Mouse (Mus musculus) ES-Bruce4 (cell line): Measurements from ENCODE around the gene E130218I03Rik. TPM values are rescaled to one million over a fixed set of nuclear protein-coding genes. Genes with fewer than 3 reads are reported as not detected.

Source experiments
- H3K27ac ChIP-seq: 2 replicates; pipeline ENCODE4 v1.5.1; 2012; ENCODE audit warnings: low read length, inconsistent platforms; ENCODE audit not compliant: insufficient read depth
- H3K27me3 ChIP-seq: 2 replicates; pipeline ENCODE4 v1.6.1; 2012; ENCODE audit warnings: mild to moderate bottlenecking, low read length, inconsistent platforms; ENCODE audit not compliant: control insufficient read depth, poor library complexity, insufficient read depth, severe bottlenecking
- H3K36me3 ChIP-seq: 2 replicates; pipeline ENCODE4 v1.6.1; 2012; ENCODE audit warnings: inconsistent platforms, mild to moderate bottlenecking, low read length, moderate library complexity; ENCODE audit not compliant: control insufficient read depth, poor library complexity, insufficient read depth, severe bottlenecking
- H3K4me1 ChIP-seq: one replicate; pipeline ENCODE4 v1.8.1; 2011; ENCODE audit warnings: low read length; ENCODE audit not compliant: control insufficient read depth, insufficient read depth
- H3K4me3 ChIP-seq: 2 replicates; pipeline ENCODE4 v1.5.1; 2011; ENCODE audit warnings: low read depth, mild to moderate bottlenecking, low read length
- H3K9ac ChIP-seq: 2 replicates; pipeline ENCODE4 v1.6.1; 2012; ENCODE audit warnings: low read depth, mild to moderate bottlenecking, inconsistent platforms; ENCODE audit not compliant: poor library complexity, severe bottlenecking
- H3K9me3 ChIP-seq: replicated peaks from 2 replicates; pipeline ENCODE4 v1.6.1; 2012; ENCODE audit warnings: mild to moderate bottlenecking, low read length, inconsistent platforms; ENCODE audit not compliant: control insufficient read depth, poor library complexity, insufficient read depth, severe bottlenecking
- CTCF ChIP-seq: IDR thresholded peaks from one replicate; pipeline ENCODE4 v1.8.1; 2011; ENCODE audit warnings: low read depth, low read length
- EP300 ChIP-seq: IDR thresholded peaks from 2 replicates; pipeline ENCODE4 v1.6.1; 2011; ENCODE audit warnings: low read depth, low read length; ENCODE audit not compliant: insufficient read depth
- POLR2A ChIP-seq: IDR thresholded peaks from one replicate; pipeline ENCODE4 v1.8.1; 2011; ENCODE audit warnings: low read length; ENCODE audit not compliant: insufficient read depth
- polyA plus RNA-seq: library from polyadenylated mRNA; stranded (reverse); fragments of >200 nt; gene quantifications from 2 replicates; pipeline ENCODE4 v1.2.4, GENCODE M21; 2011; ENCODE audit warnings: low read depth; ENCODE audit not compliant: missing spikeins, insufficient read depth, insufficient read length

Gene E130218I03Rik
- polyA plus RNA-seq, 1 experiment = not detected

- Histone ChIP-seq H3K4me3 (no peak within 1 kb of the TSS), H3K9ac (no peak within 1 kb of the TSS), H3K27me3 (no peaks in the 10 kb centered on the region), H3K4me1 (no peaks in the 10 kb centered on the region), H3K36me3 (no peaks in the 10 kb centered on the region), H3K9me3 (no peaks in the 10 kb centered on the region), H3K27ac (no peak within 1 kb of the TSS)
- TF ChIP-seq CTCF (no peak), POLR2A (no peak), EP300 (no peak)
Observed at GRCm38 (mm10) chr4:134227194-134227593, 16.3 kb upstream of the E130218I03Rik start, which contains the start of gene Catsper4. Catsper4 (minus strand) TSS chr4:134227383.

- no peaks in the 10 kb centered on the region for H3K36me3 ChIP-seq
- H3K27me3 ChIP-seq = no peaks in the 10 kb centered on the region
- no peak overlapping the region for H3K27ac ChIP-seq
- no peaks in the 10 kb centered on the region for H3K9me3 ChIP-seq
- H3K4me3 ChIP-seq = no peak overlapping the region
- no peak for TF ChIP-seq POLR2A
- no peak for TF ChIP-seq CTCF
- no peak for TF ChIP-seq EP300
- no peak overlapping the region for H3K9ac ChIP-seq
- H3K4me1 ChIP-seq = no peaks in the 10 kb centered on the region
Observed at GRCm38 (mm10) chr4:134230431-134230830, 13.0 kb upstream of the E130218I03Rik start.

DNA sequence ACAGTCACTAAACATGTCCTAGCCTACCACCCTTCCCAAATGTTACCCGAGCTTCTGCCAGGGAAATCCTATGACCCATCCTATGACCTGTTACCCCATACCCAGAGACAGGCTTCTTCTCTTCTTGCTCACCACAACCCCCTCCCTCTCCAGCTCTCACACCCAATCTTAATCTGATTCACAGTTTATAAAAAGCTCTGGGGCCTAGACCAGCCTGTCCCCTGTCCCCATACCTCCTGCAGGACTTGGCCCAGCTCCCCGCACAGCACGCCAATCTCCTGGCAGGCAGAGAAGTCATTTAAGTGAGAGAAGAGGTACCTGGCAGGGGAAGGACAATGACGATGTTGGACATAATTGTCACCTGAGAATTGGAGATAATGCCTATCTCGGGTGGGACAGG lies 8.6 kb upstream of the E130218I03Rik start:
- TF ChIP-seq POLR2A (no peak), EP300 (no peak), CTCF (no peak)
- Histone ChIP-seq H3K27ac (no peak overlapping the region), H3K9me3 (no peaks in the 10 kb centered on the region), H3K36me3 (no peaks in the 10 kb centered on the region), H3K27me3 (no peaks in the 10 kb centered on the region), H3K9ac (no peak overlapping the region), H3K4me1 (peaks cover 5% of the 10 kb centered on the region), H3K4me3 (no peak overlapping the region)

DNA sequence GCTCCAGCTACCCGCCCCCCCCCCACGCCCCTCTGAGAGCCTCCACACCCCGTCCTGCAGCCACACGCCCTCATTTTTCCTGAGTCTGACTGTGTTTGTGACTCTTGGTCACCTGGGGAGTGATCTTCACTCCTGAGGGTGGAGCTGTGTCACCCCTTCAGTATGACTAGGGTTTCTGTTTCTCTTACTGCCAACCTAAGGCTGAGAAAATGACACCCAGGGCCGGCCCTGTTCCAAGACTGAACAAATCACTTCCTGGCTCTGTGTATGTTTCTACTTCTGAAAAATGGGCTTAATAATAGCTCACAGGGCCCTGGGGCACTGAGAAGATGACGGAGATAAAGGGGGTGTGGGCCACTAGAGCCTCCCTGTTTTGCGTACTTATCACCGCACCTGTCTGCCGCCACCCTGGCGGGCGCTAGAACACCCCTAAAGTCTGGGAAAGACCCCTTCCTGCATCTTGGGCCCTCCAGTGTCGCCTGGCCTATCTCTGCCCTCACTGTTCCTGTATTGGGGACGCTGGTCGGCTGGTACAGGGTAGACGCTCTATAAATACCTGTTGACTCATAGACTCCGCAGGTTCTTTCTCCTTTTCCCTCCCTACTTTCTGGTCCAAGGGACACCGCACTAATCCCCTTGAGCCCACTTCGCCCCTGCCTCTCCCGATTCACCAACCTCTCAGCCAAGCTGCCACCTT lies 5.7 kb upstream of the E130218I03Rik start:
- no peaks in the 10 kb centered on the region for H3K36me3 ChIP-seq
- H3K4me1 ChIP-seq = peaks cover 5% of the 10 kb centered on the region
- TF ChIP-seq EP300 = no peak
- no peak for TF ChIP-seq CTCF
- TF ChIP-seq POLR2A = no peak
- no peak overlapping the region for H3K27ac ChIP-seq
- no peaks in the 10 kb centered on the region for H3K9me3 ChIP-seq
- no peaks in the 10 kb centered on the region for H3K27me3 ChIP-seq
- H3K4me3 ChIP-seq = peak overlapping the region; percentile 72
- peak overlapping the region; percentile 39 for H3K9ac ChIP-seq

DNA sequence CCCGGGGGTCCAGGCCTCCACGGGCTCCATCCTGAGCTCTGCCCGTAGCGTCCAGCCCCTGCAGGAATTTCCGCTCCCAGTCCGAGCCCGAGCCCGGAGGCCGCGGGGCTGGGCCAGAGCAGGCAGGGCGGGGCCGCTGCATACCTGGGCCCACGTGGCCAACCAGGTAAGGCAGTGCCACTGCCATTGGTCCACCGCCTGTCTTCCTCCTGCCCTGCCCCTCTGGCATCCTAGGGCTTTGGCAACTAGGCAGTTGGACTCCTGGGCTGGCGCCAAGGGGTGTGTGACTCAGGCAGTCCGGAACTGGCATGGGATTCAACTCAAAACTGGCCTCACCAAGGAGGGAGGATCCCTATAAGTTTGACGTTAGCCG lies 5.2 kb upstream of the E130218I03Rik start, which contains the start of gene Cnksr1:
Gene Cnksr1 (minus strand): TSS at position 121 of the 373 bp plus-strand sequence.
- H3K4me1 ChIP-seq = peaks cover 5% of the 10 kb centered on the region
- peak within 1 kb of the TSS; percentile 72 for H3K4me3 ChIP-seq
- H3K36me3 ChIP-seq = no peaks in the 10 kb centered on the region
- no peak for TF ChIP-seq POLR2A
- no peak for TF ChIP-seq CTCF
- no peak for TF ChIP-seq EP300
- H3K27ac ChIP-seq = no peak within 1 kb of the TSS
- no peaks in the 10 kb centered on the region for H3K27me3 ChIP-seq
- no peaks in the 10 kb centered on the region for H3K9me3 ChIP-seq
- peak within 1 kb of the TSS; percentile 39 for H3K9ac ChIP-seq

DNA sequence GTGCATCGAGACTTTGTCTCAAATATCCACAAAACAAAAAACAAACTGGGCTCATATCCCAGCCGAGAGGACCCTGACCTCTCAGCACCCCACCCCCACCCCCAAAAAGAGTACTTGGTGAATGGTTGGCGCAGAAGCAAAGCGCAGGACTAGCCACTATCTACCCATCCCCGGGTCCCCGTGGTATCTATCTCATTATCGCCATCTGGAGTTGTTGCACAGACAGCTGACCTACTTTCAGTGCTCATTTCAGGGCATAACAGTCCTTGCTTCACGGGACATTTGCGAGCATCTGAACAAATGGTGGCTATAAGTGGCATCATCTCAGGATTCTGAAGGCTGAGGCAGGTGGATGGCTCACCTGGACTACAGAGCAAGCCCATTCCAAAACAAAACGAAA lies 4.8 kb upstream of the E130218I03Rik start:
- H3K4me3 ChIP-seq = peak overlapping the region; percentile 72
- H3K9me3 ChIP-seq = no peaks in the 10 kb centered on the region
- no peak overlapping the region for H3K27ac ChIP-seq
- no peaks in the 10 kb centered on the region for H3K36me3 ChIP-seq
- no peak for TF ChIP-seq POLR2A
- TF ChIP-seq CTCF = no peak
- no peak for TF ChIP-seq EP300
- no peak overlapping the region for H3K9ac ChIP-seq
- peaks cover 5% of the 10 kb centered on the region for H3K4me1 ChIP-seq
- no peaks in the 10 kb centered on the region for H3K27me3 ChIP-seq
